Mouse (Mus musculus) A20 (cell line): Measurements from ENCODE around the gene Prkar1a.

Experiments used
- DNase-seq: peaks from one replicate; pipeline ENCODE4 v3.0.0-alpha.2; 2011; ENCODE audit warnings: low read depth, low spot score

The Prkar1a gene

GRCm38 (mm10) chr11:109705336-109706054, 56.3 kb downstream of the Prkar1a start:
- DNase-seq: no peak

- DNase-seq: no peak
Measured at GRCm38 (mm10) chr11:109706055-109706412, 56.8 kb downstream of the Prkar1a start.

GRCm38 (mm10) chr11:109706586-109706985, 57.4 kb downstream of the Prkar1a start:
- DNase-seq: no peak

- DNase-seq: no peak
Measured at GRCm38 (mm10) chr11:109707442-109707841, 58.2 kb downstream of the Prkar1a start.

GRCm38 (mm10) chr11:109708786-109709185, 59.6 kb downstream of the Prkar1a start:
- DNase-seq: no peak

GRCm38 (mm10) chr11:109709501-109709900, 60.3 kb downstream of the Prkar1a start:
- no peak for DNase-seq

- no peak for DNase-seq
Measured at GRCm38 (mm10) chr11:109714341-109715247, 65.4 kb downstream of the Prkar1a start.

GRCm38 (mm10) chr11:109715311-109715781, 66.1 kb downstream of the Prkar1a start:
- DNase-seq: no peak

GRCm38 (mm10) chr11:109716981-109717380, 67.8 kb downstream of the Prkar1a start:
- no peak for DNase-seq

GRCm38 (mm10) chr11:109717448-109717847, 68.2 kb downstream of the Prkar1a start:
- no peak for DNase-seq

GRCm38 (mm10) chr11:109717966-109718895, 69.0 kb downstream of the Prkar1a start:
- DNase-seq: no peak
